Mouse (Mus musculus) layer of hippocampus, postnatal 14 days (tissue): ENCODE measurements around the gene Lingo1. TPM values are rescaled to one million over a fixed set of nuclear protein-coding genes. Genes with fewer than 3 reads are reported as not detected.
A peak's percentile ranks its signal among the peaks of the same experiment; 100 is the strongest.

Experiments used
- DNase-seq, 2 experiments: peaks; one replicate each; pipeline ENCODE4 v3.0.0; 2021 to 2022; ENCODE audit warnings: low spot score in 2 of 2, mixed read lengths in 1 of 2
- total RNA-seq, 2 experiments: library from RNA; stranded (reverse); gene quantifications; 2 replicates each; pipeline ENCODE4 v1.2.3; 2021

The Lingo1 gene
- total RNA-seq, 2 experiments from 2014 or later = 293 to 311 TPM

GRCm38 (mm10) chr9:56608691-56609351 lies 187.4 kb downstream of the Lingo1 start:
- DNase-seq = no peak

GRCm38 (mm10) chr9:56606082-56606740 lies 190.1 kb downstream of the Lingo1 start:
- no peak for DNase-seq

- no peak for DNase-seq
Measured at GRCm38 (mm10) chr9:56605443-56605806, 190.8 kb downstream of the Lingo1 start.

- no peak for DNase-seq
Measured at GRCm38 (mm10) chr9:56604797-56605442, 191.3 kb downstream of the Lingo1 start.

GRCm38 (mm10) chr9:56600655-56601054 lies 195.6 kb downstream of the Lingo1 start:
- DNase-seq = peak in 1 of 2 experiments; percentile 58

GRCm38 (mm10) chr9:56592639-56593038 lies 203.6 kb downstream of the Lingo1 start:
- no peak for DNase-seq

- DNase-seq = no peak
Measured at GRCm38 (mm10) chr9:56591248-56591888, 204.9 kb downstream of the Lingo1 start.

- no peak for DNase-seq
Measured at GRCm38 (mm10) chr9:56589762-56590161, 206.5 kb downstream of the Lingo1 start.

GRCm38 (mm10) chr9:56584043-56584424 lies 212.2 kb downstream of the Lingo1 start:
- DNase-seq = no peak

GRCm38 (mm10) chr9:56583139-56584042 lies 212.9 kb downstream of the Lingo1 start:
- peak; percentile 45 to 54 for DNase-seq

GRCm38 (mm10) chr9:56582628-56583027 lies 213.6 kb downstream of the Lingo1 start:
- DNase-seq = no peak

- peak; percentile 33 to 35 for DNase-seq
Measured at GRCm38 (mm10) chr9:56581700-56582099, 214.6 kb downstream of the Lingo1 start.

- no peak for DNase-seq
Measured at GRCm38 (mm10) chr9:56581016-56581415, 215.3 kb downstream of the Lingo1 start.

- no peak for DNase-seq
Measured at GRCm38 (mm10) chr9:56580101-56580500, 216.2 kb downstream of the Lingo1 start.

- DNase-seq = no peak
Measured at GRCm38 (mm10) chr9:56577405-56577804, 218.9 kb downstream of the Lingo1 start.

- peak in 1 of 2 experiments; percentile 47 for DNase-seq
Measured at GRCm38 (mm10) chr9:56572534-56573479, 223.5 kb downstream of the Lingo1 start.
